Mouse (Mus musculus) forelimb bud, embryonic 11.5 days (tissue): ENCODE results near the gene Ric1.
"Not testable (repeated sequence)": the region's sequence is repeated elsewhere in the genome, so short reads cannot be mapped to it uniquely, and the experiment has no call there.

Experiments used
- DNase-seq: peaks from one replicate; pipeline ENCODE4 v3.0.0-alpha.2; 2012; ENCODE audit warnings: low read depth, low spot score

The Ric1 gene

GRCm38 (mm10) chr19:29497874-29498273, 24.2 kb upstream of the Ric1 start:
- no peak for DNase-seq

- DNase-seq = no peak
Measured at GRCm38 (mm10) chr19:29498842-29499456, 23.1 kb upstream of the Ric1 start.

- DNase-seq = no peak
Measured at GRCm38 (mm10) chr19:29500333-29500732, 21.7 kb upstream of the Ric1 start.

GRCm38 (mm10) chr19:29501106-29501505, 21.0 kb upstream of the Ric1 start:
- peak; percentile 46 for DNase-seq

- peak; percentile 77 for DNase-seq
Measured at GRCm38 (mm10) chr19:29501507-29501906, 20.6 kb upstream of the Ric1 start.

- no peak for DNase-seq
Measured at GRCm38 (mm10) chr19:29504131-29504530, 18.0 kb upstream of the Ric1 start.

- no peak for DNase-seq
Measured at GRCm38 (mm10) chr19:29505617-29506016, 16.5 kb upstream of the Ric1 start.

GRCm38 (mm10) chr19:29508208-29508607, 13.9 kb upstream of the Ric1 start:
- DNase-seq = no peak

- no peak for DNase-seq
Measured at GRCm38 (mm10) chr19:29509857-29510256, 12.2 kb upstream of the Ric1 start.

- DNase-seq = no peak
Measured at GRCm38 (mm10) chr19:29511826-29512225, 10.3 kb upstream of the Ric1 start.

- DNase-seq = no peak
Measured at GRCm38 (mm10) chr19:29513111-29513766, 8.8 kb upstream of the Ric1 start.

- no peak for DNase-seq
Measured at GRCm38 (mm10) chr19:29514130-29514529, 8.0 kb upstream of the Ric1 start.

GRCm38 (mm10) chr19:29515386-29515785, 6.7 kb upstream of the Ric1 start:
- DNase-seq = no peak

- DNase-seq = no peak
Measured at GRCm38 (mm10) chr19:29515991-29516390, 6.1 kb upstream of the Ric1 start.

- DNase-seq = no peak
Measured at GRCm38 (mm10) chr19:29518409-29518808, 3.7 kb upstream of the Ric1 start.

GRCm38 (mm10) chr19:29518922-29519321, 3.2 kb upstream of the Ric1 start:
- no peak for DNase-seq

GRCm38 (mm10) chr19:29520996-29521560, 1.0 kb upstream of the Ric1 start:
- DNase-seq = no peak

- peak; percentile 19 for DNase-seq
Measured at GRCm38 (mm10) chr19:29522445-29523229, 555 bp downstream of the Ric1 start.

GRCm38 (mm10) chr19:29523230-29523582, 1.1 kb downstream of the Ric1 start:
- peak; percentile 74 for DNase-seq

- peak; percentile 10 for DNase-seq
Measured at GRCm38 (mm10) chr19:29523701-29524100, 1.6 kb downstream of the Ric1 start.

- no peak for DNase-seq
Measured at GRCm38 (mm10) chr19:29524614-29525013, 2.5 kb downstream of the Ric1 start.

- DNase-seq = not testable (repeated sequence)
Measured at GRCm38 (mm10) chr19:29525588-29525987, 3.5 kb downstream of the Ric1 start.
